Mouse (Mus musculus): Measurements from ENCODE around the gene Cfap97d2.
A peak's percentile ranks its signal among the peaks of the same experiment; 100 is the strongest.

Cfap97d2 gene

GRCm38 (mm10) chr8:13705668-13706067, at the start of gene Cfap97d2:
Gene Cfap97d2, plus strand, starts transcription at chr8:13705889.
- no peak for DNase-seq (ENCODE audit: low read depth)

GRCm38 (mm10) chr8:13657479-13657878, 48.2 kb upstream of the Cfap97d2 start:
- no peak for DNase-seq (ENCODE audit: low read depth)

GRCm38 (mm10) chr8:13660323-13660722, 45.4 kb upstream of the Cfap97d2 start:
- no peak for DNase-seq (ENCODE audit: low read depth)

GRCm38 (mm10) chr8:13664711-13665210, 40.9 kb upstream of the Cfap97d2 start:
- no peak for DNase-seq (ENCODE audit: low read depth)

GRCm38 (mm10) chr8:13665538-13665937, 40.2 kb upstream of the Cfap97d2 start:
- no peak for DNase-seq (ENCODE audit: low read depth)

GRCm38 (mm10) chr8:13665944-13666343, 39.7 kb upstream of the Cfap97d2 start:
- no peak for DNase-seq (ENCODE audit: low read depth)

GRCm38 (mm10) chr8:13667917-13668316, 37.8 kb upstream of the Cfap97d2 start:
- no peak for DNase-seq (ENCODE audit: low read depth)

- peak; percentile 54 for DNase-seq (ENCODE audit: low read depth)
Measured at GRCm38 (mm10) chr8:13668367-13668766, 37.3 kb upstream of the Cfap97d2 start.

GRCm38 (mm10) chr8:13670011-13670471, 35.6 kb upstream of the Cfap97d2 start:
- peak; percentile 39 for DNase-seq (ENCODE audit: low read depth)

GRCm38 (mm10) chr8:13671246-13672003, 34.3 kb upstream of the Cfap97d2 start:
- DNase-seq (ENCODE audit: low read depth), result no peak

GRCm38 (mm10) chr8:13673215-13673614, 32.5 kb upstream of the Cfap97d2 start:
- peak; percentile 27 for DNase-seq (ENCODE audit: low read depth)

- DNase-seq (ENCODE audit: low read depth), result no peak
Measured at GRCm38 (mm10) chr8:13674294-13675010, 31.2 kb upstream of the Cfap97d2 start.

- no peak for DNase-seq (ENCODE audit: low read depth)
Measured at GRCm38 (mm10) chr8:13675121-13675520, 30.6 kb upstream of the Cfap97d2 start.

- DNase-seq (ENCODE audit: low read depth), result no peak
Measured at GRCm38 (mm10) chr8:13675524-13675923, 30.2 kb upstream of the Cfap97d2 start.

- DNase-seq (ENCODE audit: low read depth), result peak; percentile 53
Measured at GRCm38 (mm10) chr8:13676302-13676700, 29.4 kb upstream of the Cfap97d2 start.

GRCm38 (mm10) chr8:13676701-13677412, 28.8 kb upstream of the Cfap97d2 start:
- peak; percentile 56 for DNase-seq (ENCODE audit: low read depth)

- peak; percentile 95 for DNase-seq (ENCODE audit: low read depth)
Measured at GRCm38 (mm10) chr8:13677413-13677883, 28.2 kb upstream of the Cfap97d2 start, which contains the start of gene Rasa3. Gene Rasa3, minus strand, starts transcription at chr8:13677603.

- DNase-seq (ENCODE audit: low read depth), result no peak
Measured at GRCm38 (mm10) chr8:13678182-13678581, 27.5 kb upstream of the Cfap97d2 start.

GRCm38 (mm10) chr8:13684131-13684530, 21.6 kb upstream of the Cfap97d2 start:
- no peak for DNase-seq (ENCODE audit: low read depth)

- no peak for DNase-seq (ENCODE audit: low read depth)
Measured at GRCm38 (mm10) chr8:13685674-13686314, 19.9 kb upstream of the Cfap97d2 start.

GRCm38 (mm10) chr8:13686426-13686825, 19.3 kb upstream of the Cfap97d2 start:
- no peak for DNase-seq (ENCODE audit: low read depth)
